Mouse (Mus musculus): ENCODE measurements around the gene Sox5.

Gene Sox5

GRCm38 (mm10) chr6:144781431-144782030, at the start of gene Sox5:
Gene Sox5, minus strand, starts transcription at chr6:144781977.
- DNase-seq (ENCODE audit: low spot score), result peak; percentile 82

- DNase-seq (ENCODE audit: low spot score), result no peak
These were observed 43.3 kb upstream of the Sox5 start for GRCm38 (mm10) chr6:144825018-144825602.

GRCm38 (mm10) chr6:144824153-144824552, 42.4 kb upstream of the Sox5 start:
- no peak for DNase-seq (ENCODE audit: low spot score)

- DNase-seq (ENCODE audit: low spot score), result no peak
These were observed 40.8 kb upstream of the Sox5 start for GRCm38 (mm10) chr6:144822594-144822993.

GRCm38 (mm10) chr6:144821019-144821418, 39.2 kb upstream of the Sox5 start:
- no peak for DNase-seq (ENCODE audit: low spot score)

- DNase-seq (ENCODE audit: low spot score), result no peak
These were observed 36.2 kb upstream of the Sox5 start for GRCm38 (mm10) chr6:144818016-144818415.

GRCm38 (mm10) chr6:144817329-144817932, 35.7 kb upstream of the Sox5 start:
- no peak for DNase-seq (ENCODE audit: low spot score)

- DNase-seq (ENCODE audit: low spot score), result no peak
These were observed 33.8 kb upstream of the Sox5 start for GRCm38 (mm10) chr6:144815542-144815941.

- DNase-seq (ENCODE audit: low spot score), result no peak
These were observed 33.2 kb upstream of the Sox5 start for GRCm38 (mm10) chr6:144814931-144815364.

- no peak for DNase-seq (ENCODE audit: low spot score)
These were observed 22.5 kb upstream of the Sox5 start for GRCm38 (mm10) chr6:144804321-144804720.

- no peak for DNase-seq (ENCODE audit: low spot score)
These were observed 21.3 kb upstream of the Sox5 start for GRCm38 (mm10) chr6:144803063-144803462.

- DNase-seq (ENCODE audit: low spot score), result no peak
These were observed 12.6 kb upstream of the Sox5 start for GRCm38 (mm10) chr6:144794356-144794755.

- DNase-seq (ENCODE audit: low spot score), result no peak
These were observed 11.1 kb upstream of the Sox5 start for GRCm38 (mm10) chr6:144792871-144793270.

- DNase-seq (ENCODE audit: low spot score), result no peak
These were observed 1.5 kb upstream of the Sox5 start for GRCm38 (mm10) chr6:144783295-144783694.

GRCm38 (mm10) chr6:144782866-144783265, 1.1 kb upstream of the Sox5 start:
- no peak for DNase-seq (ENCODE audit: low spot score)

GRCm38 (mm10) chr6:144782031-144782857, 467 bp upstream of the Sox5 start:
- peak; percentile 49 for DNase-seq (ENCODE audit: low spot score)

GRCm38 (mm10) chr6:144780608-144781285, 1.0 kb downstream of the Sox5 start:
- no peak for DNase-seq (ENCODE audit: low spot score)

- no peak for DNase-seq (ENCODE audit: low spot score)
These were observed 1.7 kb downstream of the Sox5 start for GRCm38 (mm10) chr6:144779945-144780607.

GRCm38 (mm10) chr6:144777356-144778035, 4.3 kb downstream of the Sox5 start:
- no peak for DNase-seq (ENCODE audit: low spot score)

- no peak for DNase-seq (ENCODE audit: low spot score)
These were observed 8.0 kb downstream of the Sox5 start for GRCm38 (mm10) chr6:144773736-144774135.

- DNase-seq (ENCODE audit: low spot score), result no peak
These were observed 8.8 kb downstream of the Sox5 start for GRCm38 (mm10) chr6:144772985-144773384.
